Mouse (Mus musculus): ENCODE measurements at regions not wholly inside any gene's neighbourhood (a gene's known extent, or its start where the extent isn't known, plus 50 kb on each side); places are given as distances from the start of the nearest gene placed in this dataset.

DNA sequence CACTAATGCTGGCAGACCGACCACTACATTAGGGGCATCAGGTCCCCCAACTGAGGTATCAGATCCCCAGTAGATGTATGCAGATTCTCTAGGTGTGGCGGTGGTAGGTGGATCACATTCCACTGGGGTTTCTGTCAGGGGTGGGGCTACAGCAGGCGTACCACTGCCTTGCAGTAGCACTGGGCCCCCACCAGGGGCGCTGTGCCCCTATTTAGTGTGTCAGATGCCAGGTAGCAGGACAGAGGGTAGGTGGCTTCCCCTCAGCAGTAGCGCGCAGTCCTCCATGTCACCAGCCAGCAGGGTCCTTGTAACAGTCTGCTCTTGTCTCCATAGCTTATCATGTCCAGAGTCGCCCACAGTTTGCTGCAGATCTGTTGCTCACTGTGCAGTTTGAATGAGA, 169.9 kb upstream of the Kcnab2 start:
- DNase-seq (ENCODE audit: low read depth, low spot score) = peak; percentile 85

DNA sequence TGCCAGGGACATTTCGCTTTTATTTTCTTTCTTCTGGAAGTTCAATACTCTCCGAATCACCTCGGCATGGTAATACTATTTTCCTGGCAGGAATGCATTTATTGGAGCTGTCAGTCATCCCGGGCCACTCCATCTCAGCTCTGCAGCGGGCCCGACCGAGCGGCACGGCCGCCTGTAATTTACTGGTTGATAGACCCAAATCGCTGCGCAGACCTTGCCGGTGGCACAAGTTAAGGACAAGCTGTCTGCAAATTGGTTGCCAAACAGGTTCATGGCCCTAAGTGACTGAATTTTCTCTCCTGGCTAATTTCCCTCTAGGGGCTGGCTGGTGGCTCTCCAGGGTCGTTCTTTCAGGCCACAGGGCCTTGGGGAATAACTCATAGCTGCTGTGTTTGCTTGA, 169.4 kb upstream of the Kcnab2 start:
- DNase-seq (ENCODE audit: low read depth, low spot score) = no peak

DNA sequence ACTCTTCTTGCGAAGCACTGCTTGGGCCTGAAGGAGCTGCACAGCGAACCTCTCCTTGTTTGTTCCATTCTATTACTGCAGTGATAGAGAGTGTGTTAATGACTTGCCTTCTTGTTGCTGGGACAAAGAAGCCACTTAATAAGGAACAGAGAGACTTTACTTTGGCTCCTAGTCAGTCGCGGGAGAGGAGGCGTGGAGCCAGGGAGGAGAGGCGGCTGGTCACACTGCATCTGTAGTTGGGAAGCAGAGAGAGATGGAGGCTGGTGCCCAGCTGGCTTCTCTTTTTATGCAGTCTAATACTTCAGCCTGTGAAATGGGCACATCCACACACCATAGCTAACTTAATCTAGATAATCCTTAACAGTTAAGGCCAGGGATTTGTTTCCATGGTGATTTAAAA, 159.4 kb upstream of the Kcnab2 start:
- DNase-seq (ENCODE audit: low read depth, low spot score) = no peak

GRCm38 (mm10) chr4:152633896-152634295, 156.2 kb upstream of the Kcnab2 start:
- no peak for DNase-seq (ENCODE audit: low read depth, low spot score)

- DNase-seq (ENCODE audit: low read depth, low spot score) = no peak
Measured at GRCm38 (mm10) chr4:152628111-152628510, 150.4 kb upstream of the Kcnab2 start.

DNA sequence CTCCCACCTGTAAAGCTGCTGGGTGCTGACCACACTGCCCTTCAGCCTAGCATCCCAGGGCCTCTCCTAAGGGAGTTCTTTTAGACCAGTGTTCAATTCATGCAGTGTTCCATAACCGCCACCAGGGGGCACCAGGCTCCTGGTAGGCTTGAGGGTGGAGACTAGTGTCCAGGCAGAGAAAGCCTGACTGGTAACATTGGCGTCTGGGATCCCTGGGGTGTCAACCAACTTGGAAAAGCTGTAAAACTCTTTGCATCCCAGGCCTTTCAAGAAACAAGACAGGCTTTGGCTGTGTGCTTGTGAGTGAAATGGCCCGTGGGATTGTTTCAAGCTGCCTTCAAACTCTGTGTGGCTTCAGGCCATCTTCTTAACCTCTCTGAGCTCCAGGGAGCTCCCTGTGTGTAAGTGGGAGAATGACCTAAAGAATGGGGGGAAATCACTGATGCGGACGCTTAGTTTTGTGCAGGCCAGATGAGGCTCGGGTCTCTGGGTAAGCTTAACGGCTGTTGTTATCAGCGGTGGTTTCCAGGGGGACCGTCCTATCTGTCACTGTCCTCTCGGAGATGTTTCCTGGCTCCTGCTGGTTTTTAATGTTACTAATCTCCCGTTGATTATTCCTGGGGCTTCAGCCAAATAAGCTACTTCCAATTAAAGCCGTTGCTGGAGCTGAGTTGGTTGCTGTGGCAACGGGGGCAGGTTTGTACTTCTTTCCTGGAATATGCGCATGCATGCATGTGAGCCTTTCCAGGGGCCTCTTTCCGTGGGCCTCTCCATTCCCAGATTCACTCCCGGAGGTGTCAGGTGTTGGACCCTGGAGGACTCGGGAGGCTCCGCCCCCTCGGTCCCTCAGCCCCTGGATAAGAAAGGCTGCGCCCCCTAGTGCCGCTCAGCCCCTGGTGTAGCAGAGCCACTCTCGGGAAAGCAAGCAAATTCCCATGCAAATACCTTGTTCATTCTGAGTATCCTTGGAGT, 147.6 kb upstream of the Kcnab2 start:
- DNase-seq (ENCODE audit: low read depth, low spot score) = peak; percentile 89

GRCm38 (mm10) chr4:152622022-152622777, 144.5 kb upstream of the Kcnab2 start:
- no peak for DNase-seq (ENCODE audit: low read depth, low spot score)

DNA sequence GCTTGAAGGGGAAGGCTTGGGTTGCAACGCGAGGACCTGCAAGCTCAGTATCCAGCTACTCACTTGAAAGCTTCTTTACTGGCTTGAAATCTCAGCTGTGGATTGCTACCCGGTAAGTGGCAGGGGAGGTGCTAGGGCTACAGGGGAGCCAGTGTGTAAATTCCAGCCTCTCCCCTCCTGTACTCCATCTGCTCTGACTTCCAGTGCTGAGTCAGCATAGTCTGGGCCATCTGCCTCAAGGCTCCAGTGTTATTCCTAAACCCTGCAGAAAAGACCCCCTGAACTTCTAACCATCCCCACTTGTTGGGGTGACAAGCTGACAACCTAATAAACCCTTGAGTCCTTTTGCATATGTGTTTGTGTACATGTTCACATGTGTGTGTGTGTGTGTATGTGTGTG, 140.0 kb upstream of the Kcnab2 start:
- no peak for DNase-seq (ENCODE audit: low read depth, low spot score)

- DNase-seq (ENCODE audit: low read depth, low spot score) = no peak
Measured at GRCm38 (mm10) chr4:152615155-152615554, 137.5 kb upstream of the Kcnab2 start.

DNA sequence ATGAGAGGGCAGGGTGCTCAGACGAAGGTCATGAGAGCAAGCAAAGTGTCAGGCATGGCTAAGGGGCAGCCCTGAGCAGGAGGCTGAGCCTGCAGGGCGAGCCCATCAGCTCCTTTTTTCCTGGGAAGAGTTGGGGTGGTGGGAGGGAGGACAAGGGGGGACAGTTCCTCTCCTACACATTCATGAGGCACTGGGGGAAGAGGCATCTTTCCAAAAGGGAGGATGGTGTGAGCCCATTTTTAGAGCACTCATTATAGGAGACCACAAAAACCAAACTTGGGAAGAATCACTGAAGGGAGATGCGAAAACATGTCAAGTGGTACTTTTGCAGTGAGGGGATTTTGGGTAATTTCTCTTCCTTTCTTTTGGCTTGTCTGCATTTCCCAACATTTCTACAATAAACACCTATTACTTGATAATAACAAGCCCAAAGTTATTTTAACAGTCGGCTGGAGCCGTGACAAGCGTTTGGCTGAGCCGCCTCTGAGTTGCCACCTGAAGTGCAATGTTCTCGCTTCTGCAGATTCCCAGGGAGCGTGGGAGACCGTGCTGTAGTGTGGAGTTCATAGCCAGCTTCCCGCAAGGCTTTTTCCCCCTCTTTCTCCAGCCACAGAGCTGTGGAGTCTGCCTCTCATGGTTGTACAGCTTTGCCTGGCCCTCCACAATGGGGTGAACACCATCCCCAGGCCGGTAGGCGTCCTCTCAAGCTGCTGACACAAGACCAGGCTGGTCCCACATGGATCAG, 136.9 kb upstream of the Kcnab2 start:
- DNase-seq (ENCODE audit: low read depth, low spot score) = no peak

Measured in R1 (cell line).